Mouse (Mus musculus) embryonic facial prominence, embryonic 10.5 days (tissue): ENCODE results near the gene Mrpl52. TPM values are rescaled to one million over a fixed set of nuclear protein-coding genes. Genes with fewer than 3 reads are reported as not detected.
A peak's percentile ranks its signal among the peaks of the same experiment; 100 is the strongest.

Source experiments
- DNase-seq: peaks from one replicate; pipeline ENCODE4 v3.0.0-alpha.2; 2017; ENCODE audit warnings: low spot score
- H3K27ac ChIP-seq: fragments of 300-500 bp; sonication (generic); replicated peaks from 2 replicates; pipeline ENCODE4 v1.5.1; 2016; ENCODE audit warnings: mild to moderate bottlenecking
- H3K27me3 ChIP-seq: fragments of 300-500 bp; sonication (generic); replicated peaks from 2 replicates; pipeline ENCODE4 v1.6.1; 2016; ENCODE audit warnings: low read depth, mild to moderate bottlenecking; ENCODE audit not compliant: poor library complexity, severe bottlenecking
- H3K36me3 ChIP-seq: fragments of 300-500 bp; sonication (generic); replicated peaks from 2 replicates; pipeline ENCODE4 v1.6.1; 2016; ENCODE audit warnings: mild to moderate bottlenecking, moderate library complexity
- H3K4me1 ChIP-seq: fragments of 300-500 bp; sonication (generic); 2 replicates; pipeline ENCODE4 v1.6.1; 2016
- H3K4me3 ChIP-seq: fragments of 300-500 bp; sonication (generic); 2 replicates; pipeline ENCODE4 v1.5.1; 2016; ENCODE audit warnings: mild to moderate bottlenecking, moderate library complexity
- H3K9me3 ChIP-seq: fragments of 300-500 bp; sonication (generic); 2 replicates; pipeline ENCODE4 v1.6.1; 2016; ENCODE audit warnings: mild to moderate bottlenecking
- WGBS: fragments of 180-500 bp; shearing (Covaris S2); methylation state at CpG from one replicate; pipeline ENCODE4 v1.1.7; 2016; 5-methylcytosine and 5-hydroxymethylcytosine counted together
- polyA plus RNA-seq: library from polyadenylated mRNA; unstranded; fragments of >200 nt; fragmentation: Nextera tagmentation; extraction: Ambion mirVana; gene quantifications from 2 replicates; pipeline ENCODE4 v1.2.1, GENCODE M21; 2016

Mrpl52 gene
- polyA plus RNA-seq, 1 experiment from 2014 or later = 207 TPM

DNA sequence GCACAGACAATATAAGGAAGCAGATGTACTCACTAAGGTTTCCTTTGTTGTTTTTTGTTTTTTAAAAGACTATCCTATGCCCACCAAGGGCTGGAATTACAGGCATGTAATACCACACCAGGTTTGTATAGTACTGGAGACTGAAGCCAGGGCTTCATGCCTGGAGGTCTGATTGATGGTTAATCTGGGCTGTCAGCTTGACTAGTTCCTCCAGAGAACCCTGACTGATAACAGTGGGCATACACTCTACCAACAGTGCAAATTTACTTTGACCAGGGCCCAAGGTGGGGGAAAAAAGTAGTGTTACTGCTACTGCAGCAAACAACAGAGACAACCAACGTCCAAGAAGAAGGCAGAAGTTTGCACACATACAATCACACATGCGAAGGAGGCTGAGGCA, 44.8 kb downstream of the Mrpl52 start:
- no peak overlapping the region for H3K4me3 ChIP-seq
- no peak overlapping the region for H3K27ac ChIP-seq
- 88% methylated on average over 2 of the region's 2 CpGs for WGBS
- no peaks in the 10 kb centered on the region for H3K9me3 ChIP-seq
- peaks cover 22% of the 10 kb centered on the region for H3K4me1 ChIP-seq
- no peak for DNase-seq
- peaks cover 37% of the 10 kb centered on the region for H3K36me3 ChIP-seq
- peaks cover 10% of the 10 kb centered on the region for H3K27me3 ChIP-seq

DNA sequence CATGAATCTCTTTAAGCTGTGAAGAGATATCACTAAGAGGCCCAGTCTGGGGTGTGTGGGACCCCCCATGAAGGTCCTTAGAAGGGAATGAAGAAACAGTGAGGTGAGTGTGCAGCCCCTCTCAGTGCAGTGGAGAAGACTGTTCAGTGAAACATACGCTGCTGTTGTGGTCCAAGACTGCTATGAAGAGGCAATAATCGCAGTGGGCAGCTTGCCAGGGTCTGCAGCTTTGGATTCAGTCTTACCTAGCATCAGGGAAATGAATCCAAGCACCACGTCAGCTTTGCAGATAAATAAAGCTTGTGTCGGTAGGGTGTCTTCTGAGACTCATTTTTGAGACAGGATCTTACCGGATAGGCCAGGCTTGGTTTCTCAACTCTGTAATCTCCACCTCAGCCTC, 46.0 kb downstream of the Mrpl52 start:
- no peak for DNase-seq
- H3K27ac ChIP-seq = no peak overlapping the region
- H3K27me3 ChIP-seq = peaks cover 22% of the 10 kb centered on the region
- peaks cover 29% of the 10 kb centered on the region for H3K4me1 ChIP-seq
- no peaks in the 10 kb centered on the region for H3K9me3 ChIP-seq
- peaks cover 32% of the 10 kb centered on the region for H3K36me3 ChIP-seq
- WGBS = 83% methylated on average over 5 of the region's 5 CpGs
- no peak overlapping the region for H3K4me3 ChIP-seq

DNA sequence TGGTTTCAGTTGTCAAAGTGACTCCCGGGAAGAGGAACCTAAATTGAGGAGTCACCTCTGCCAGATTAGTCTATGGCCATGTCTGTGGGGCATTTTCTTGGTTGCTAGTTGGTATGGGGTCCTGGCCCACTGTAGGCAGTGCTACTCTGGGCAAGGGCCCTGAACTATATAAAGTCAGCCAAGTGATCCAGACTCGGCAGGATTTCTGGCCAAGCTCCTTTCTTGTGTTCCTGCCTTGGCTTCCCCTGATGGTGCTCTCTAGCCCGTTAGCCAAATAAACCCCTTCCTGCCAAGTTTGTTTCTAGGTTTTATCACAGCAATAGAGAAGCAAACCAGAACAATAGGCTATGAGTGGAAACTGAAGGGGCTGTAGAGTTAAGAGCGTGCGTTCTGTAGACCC, 48.0 kb downstream of the Mrpl52 start:
- no peak overlapping the region for H3K27ac ChIP-seq
- DNase-seq = no peak
- no peak overlapping the region for H3K4me3 ChIP-seq
- WGBS = 82% methylated on average over 5 of the region's 5 CpGs
- no peaks in the 10 kb centered on the region for H3K9me3 ChIP-seq
- H3K4me1 ChIP-seq = peaks cover 38% of the 10 kb centered on the region
- peaks cover 11% of the 10 kb centered on the region for H3K36me3 ChIP-seq
- H3K27me3 ChIP-seq = peaks cover 43% of the 10 kb centered on the region

DNA sequence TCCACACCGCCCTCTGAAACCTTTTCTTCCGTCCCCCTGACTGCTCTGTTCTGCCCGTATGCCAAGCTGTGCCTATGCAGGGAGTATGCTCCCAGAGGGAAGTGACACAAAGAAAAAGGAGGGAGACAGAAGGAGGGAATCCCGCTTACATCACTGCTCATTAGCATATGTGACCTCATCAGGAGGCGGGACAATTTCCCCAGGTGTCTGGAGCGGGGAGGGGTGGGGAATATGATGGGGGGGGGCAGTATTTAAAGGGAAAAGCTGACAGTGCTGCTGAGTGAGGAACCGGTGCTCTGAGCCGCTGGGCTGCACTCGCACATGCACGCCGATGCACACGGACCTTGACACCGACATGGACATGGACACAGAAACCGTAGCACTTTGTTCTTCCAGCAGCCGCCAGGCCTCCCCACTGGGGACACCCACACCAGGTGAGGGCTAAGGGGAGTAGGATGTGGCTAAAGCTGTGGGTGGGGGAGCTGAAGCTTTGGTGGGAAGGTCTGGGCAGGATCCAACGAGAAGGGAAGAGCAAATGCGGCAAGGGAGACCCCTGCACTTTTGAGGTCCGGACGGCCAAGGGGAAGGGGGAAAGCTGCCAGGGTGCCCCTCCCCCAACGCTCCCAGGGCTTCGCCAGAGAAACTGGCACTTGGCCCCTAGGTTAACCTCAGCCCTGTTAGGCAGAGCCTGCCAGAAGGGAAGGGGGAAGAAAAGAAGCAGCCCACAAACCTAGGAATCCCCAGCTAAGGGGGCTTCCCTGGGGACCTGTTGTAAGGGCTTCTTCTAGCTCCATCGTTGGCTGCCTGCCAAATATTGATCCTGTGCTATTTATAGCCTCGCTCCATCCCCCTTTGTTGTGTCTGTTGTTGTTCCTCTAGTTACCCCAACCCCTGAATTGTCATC, 49.5 kb downstream of the Mrpl52 start, which contains the start of gene Rem2:
Gene Rem2 (plus strand): TSS at position 160 of the 904 bp plus-strand sequence.
- Histone ChIP-seq H3K4me3 (peak within 1 kb of the TSS; percentile 63), H3K27ac (peak within 1 kb of the TSS; percentile 82), H3K4me1 (peaks cover 46% of the 10 kb centered on the region), H3K27me3 (peaks cover 57% of the 10 kb centered on the region), H3K36me3 (no peaks in the 10 kb centered on the region; the same call in 1 of the 2 replicates), H3K9me3 (no peaks in the 10 kb centered on the region)
- peak; percentile 73 for DNase-seq
- WGBS = under 1% methylated on average over 23 of the region's 23 CpGs

DNA sequence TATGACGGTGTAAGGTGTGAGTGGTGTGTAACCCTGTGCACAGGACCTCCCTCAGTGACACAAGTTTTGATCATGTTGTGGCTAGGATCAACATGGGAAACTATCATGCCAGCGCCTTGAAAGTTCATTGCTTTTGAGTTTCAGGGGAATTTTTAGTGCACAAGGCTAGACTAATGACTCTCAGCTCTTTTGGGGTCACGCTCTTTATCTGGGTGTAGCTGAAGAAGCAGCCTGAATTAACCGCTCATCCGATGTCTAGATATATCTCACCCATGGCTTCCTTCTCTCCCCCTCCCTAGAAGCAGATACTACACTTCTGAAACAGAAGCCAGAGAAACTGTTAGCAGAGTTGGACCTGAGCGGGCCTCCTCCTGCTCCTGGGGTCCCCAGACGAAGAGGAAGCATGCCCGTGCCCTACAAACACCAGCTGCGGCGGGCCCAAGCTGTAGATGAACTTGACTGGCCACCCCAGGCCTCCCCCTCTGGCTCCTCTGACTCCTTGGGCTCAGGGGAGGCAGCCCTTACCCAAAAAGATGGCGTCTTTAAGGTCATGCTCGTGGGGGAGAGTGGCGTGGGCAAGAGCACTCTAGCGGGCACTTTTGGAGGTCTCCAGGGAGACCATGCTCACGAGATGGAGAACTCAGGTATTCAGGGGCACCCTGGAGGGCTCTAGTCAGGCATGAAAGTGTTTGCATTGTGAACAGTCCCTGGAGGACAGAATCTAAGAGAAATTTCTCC, 50.6 kb downstream of the Mrpl52 start:
- H3K4me3 ChIP-seq = no peak overlapping the region

More for the DNA sequence above, 50.6 kb downstream of the Mrpl52 start:
- WGBS = 69% methylated on average over 15 of the region's 15 CpGs
- Histone ChIP-seq H3K27me3 (peaks cover 63% of the 10 kb centered on the region), H3K9me3 (no peaks in the 10 kb centered on the region), H3K27ac (no peak overlapping the region), H3K4me1 (peaks cover 46% of the 10 kb centered on the region), H3K36me3 (no peaks in the 10 kb centered on the region)
- DNase-seq = no peak

Other genes starting within 250 kb of the Mrpl52 start
- 229 and 238 TPM in 2 replicates for gene Dad1, start 172.8 kb upstream of the Mrpl52 start, polyA plus RNA-seq
- gene Abhd4, start 172.7 kb upstream of the Mrpl52 start, polyA plus RNA-seq = 37.3 and 39.9 TPM in 2 replicates
- gene Olfr49, start 142.0 kb upstream of the Mrpl52 start, polyA plus RNA-seq = not detected in 2 replicates
- 49.1 and 51.5 TPM in 2 replicates for gene Oxa1l, start 66.1 kb upstream of the Mrpl52 start, polyA plus RNA-seq
- gene Slc7a7, start 9.1 kb upstream of the Mrpl52 start, polyA plus RNA-seq = 3.6 and 4.2 TPM in 2 replicates
- gene Mmp14, start 4.7 kb downstream of the Mrpl52 start, polyA plus RNA-seq = 62.7 and 69.5 TPM in 2 replicates
- 23.2 and 23.4 TPM in 2 replicates for gene Lrp10, start 37.2 kb downstream of the Mrpl52 start, polyA plus RNA-seq
- gene Rem2, start 49.2 kb downstream of the Mrpl52 start, polyA plus RNA-seq = 9.1 and 9.9 TPM in 2 replicates
- 139 and 149 TPM in 2 replicates for gene Prmt5, start 90.6 kb downstream of the Mrpl52 start, polyA plus RNA-seq
- 58.9 and 60.5 TPM in 2 replicates for gene Haus4, start 127.7 kb downstream of the Mrpl52 start, polyA plus RNA-seq
- 79.7 and 95.4 TPM in 2 replicates for gene Ajuba, start 150.6 kb downstream of the Mrpl52 start, polyA plus RNA-seq
- gene 4931414P19Rik, start 179.1 kb downstream of the Mrpl52 start, polyA plus RNA-seq = 9.3 and 12.4 TPM in 2 replicates
- gene Psmb5, start 191.1 kb downstream of the Mrpl52 start, polyA plus RNA-seq = 486 and 490 TPM in 2 replicates
- 0.04 and 0.12 TPM in 2 replicates for gene Psmb11, start 194.5 kb downstream of the Mrpl52 start, polyA plus RNA-seq
- gene Gm17606, start 214.0 kb downstream of the Mrpl52 start, polyA plus RNA-seq = not detected in 2 replicates
- 5.3 and 6.0 TPM in 2 replicates for gene Cdh24, start 214.5 kb downstream of the Mrpl52 start, polyA plus RNA-seq